Mouse (Mus musculus) granulocyte monocyte progenitor cell, adult 5-6 weeks (primary cell): ENCODE data around the gene Gm43738. TPM values are rescaled to one million over a fixed set of nuclear protein-coding genes. Genes with fewer than 3 reads are reported as not detected.

Experiments
- ATAC-seq: replicated peaks from 2 replicates; pipeline ENCODE4 v1.8.0; 2016; ENCODE audit warnings: mild to moderate bottlenecking, moderate TSS enrichment, inconsistent platforms; ENCODE audit not compliant: poor library complexity, severe bottlenecking
- total RNA-seq, 2 experiments: library from RNA; stranded (forward) in 1 of 2; stranded (reverse) in 1 of 2; fragments of 200-712, 200-1000 nt in 1 of 2; fragments of >200 nt in 1 of 2; fragmentation: Nextera tagmentation in 1 of 2; gene quantifications; 2 replicates each; pipeline ENCODE4 v1.2.3; 2014 to 2017

Gene Gm43738
- total RNA-seq, 2 experiments from 2014 or later, result not detected

DNA sequence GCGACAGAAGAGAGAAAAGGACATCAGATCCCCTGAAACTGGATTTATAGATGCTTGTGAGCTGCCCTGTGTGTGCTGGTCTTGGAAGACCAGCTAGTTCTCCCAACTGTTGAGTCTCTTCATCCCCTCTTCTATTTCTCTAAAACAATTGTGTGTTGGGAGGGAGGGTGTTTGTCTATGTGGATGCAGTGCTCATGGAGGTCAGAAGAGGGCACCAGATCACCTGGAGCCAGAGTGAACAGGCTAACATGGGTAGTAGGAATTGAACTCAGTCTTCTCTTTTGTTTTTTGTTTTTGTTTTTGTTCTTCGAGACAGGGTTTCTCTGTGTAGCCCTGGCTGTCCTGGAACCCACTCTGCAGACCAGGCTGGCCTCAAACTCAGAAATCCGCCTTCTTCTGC lies 42.1 kb downstream of the Gm43738 start:
- peak; percentile 48 for ATAC-seq

- ATAC-seq, result no peak
Observed at GRCm38 (mm10) chr3:89058361-89058760, 42.5 kb downstream of the Gm43738 start.

GRCm38 (mm10) chr3:89043359-89043758 lies 57.5 kb downstream of the Gm43738 start:
- peak; percentile 82 for ATAC-seq

Other genes starting within 250 kb of the Gm43738 start
- 19.9 and 25.5 TPM in 2 replicates for gene Msto1, start 187.1 kb downstream of the Gm43738 start, total RNA-seq (2014; fragmentation: Nextera tagmentation)
- 27.6 and 29.4 TPM in 2 replicates for gene Msto1, start 187.1 kb downstream of the Gm43738 start, total RNA-seq (2017)
- gene Ash1l, start 150.5 kb downstream of the Gm43738 start, total RNA-seq (2014; fragmentation: Nextera tagmentation), result 37.7 and 41.5 TPM in 2 replicates
- 17.0 and 23.5 TPM in 2 replicates for gene Ash1l, start 150.5 kb downstream of the Gm43738 start, total RNA-seq (2017)
- gene Dap3, start 149.9 kb downstream of the Gm43738 start, total RNA-seq (2014; fragmentation: Nextera tagmentation), result 86.8 and 108 TPM in 2 replicates
- gene Dap3, start 149.9 kb downstream of the Gm43738 start, total RNA-seq (2017), result 83.9 and 89.5 TPM in 2 replicates
- gene Rusc1, start 7.8 kb downstream of the Gm43738 start, total RNA-seq (2014; fragmentation: Nextera tagmentation), result 34.0 and 34.2 TPM in 2 replicates
- 11.4 and 19.3 TPM in 2 replicates for gene Rusc1, start 7.8 kb downstream of the Gm43738 start, total RNA-seq (2017)
- 161 and 178 TPM in 2 replicates for gene Fdps, start 860 bp upstream of the Gm43738 start, total RNA-seq (2014; fragmentation: Nextera tagmentation)
- gene Fdps, start 860 bp upstream of the Gm43738 start, total RNA-seq (2017), result 198 and 245 TPM in 2 replicates
- 0.32 TPM in 1 of 2 replicates, not detected in the other for gene Pklr, start 35.0 kb upstream of the Gm43738 start, total RNA-seq (2014; fragmentation: Nextera tagmentation)
- 0.26 and 0.43 TPM in 2 replicates for gene Pklr, start 35.0 kb upstream of the Gm43738 start, total RNA-seq (2017)
- gene Hcn3, start 59.1 kb upstream of the Gm43738 start, total RNA-seq (2014; fragmentation: Nextera tagmentation), result 0.77 TPM in 1 of 2 replicates, not detected in the other
- 0.56 and 0.82 TPM in 2 replicates for gene Hcn3, start 59.1 kb upstream of the Gm43738 start, total RNA-seq (2017)
- gene Clk2, start 63.7 kb upstream of the Gm43738 start, total RNA-seq (2014; fragmentation: Nextera tagmentation), result 74.6 and 80.2 TPM in 2 replicates
- 51.8 and 67.1 TPM in 2 replicates for gene Clk2, start 63.7 kb upstream of the Gm43738 start, total RNA-seq (2017)
- gene Scamp3, start 76.4 kb upstream of the Gm43738 start, total RNA-seq (2014; fragmentation: Nextera tagmentation), result 59.6 and 99.0 TPM in 2 replicates
- 32.9 and 37.2 TPM in 2 replicates for gene Scamp3, start 76.4 kb upstream of the Gm43738 start, total RNA-seq (2017)
- 23.9 and 27.2 TPM in 2 replicates for gene Fam189b, start 82.0 kb upstream of the Gm43738 start, total RNA-seq (2014; fragmentation: Nextera tagmentation)
- 2.5 and 2.9 TPM in 2 replicates for gene Fam189b, start 82.0 kb upstream of the Gm43738 start, total RNA-seq (2017)
- 39.7 and 74.2 TPM in 2 replicates for gene Gba, start 101.8 kb upstream of the Gm43738 start, total RNA-seq (2014; fragmentation: Nextera tagmentation)
- 49.3 and 50.5 TPM in 2 replicates for gene Gba, start 101.8 kb upstream of the Gm43738 start, total RNA-seq (2017)
- not detected in 2 replicates for gene Thbs3, start 114.1 kb upstream of the Gm43738 start, total RNA-seq (2014; fragmentation: Nextera tagmentation)
- 0.13 TPM in 1 of 2 replicates, not detected in the other for gene Thbs3, start 114.1 kb upstream of the Gm43738 start, total RNA-seq (2017)
- gene Mtx1, start 126.0 kb upstream of the Gm43738 start, total RNA-seq (2014; fragmentation: Nextera tagmentation), result 78.6 and 102 TPM in 2 replicates
- gene Mtx1, start 126.0 kb upstream of the Gm43738 start, total RNA-seq (2017), result 76.4 and 114 TPM in 2 replicates
- not detected in 2 replicates for gene Muc1, start 128.0 kb upstream of the Gm43738 start, total RNA-seq (2014; fragmentation: Nextera tagmentation)
- gene Muc1, start 128.0 kb upstream of the Gm43738 start, total RNA-seq (2017), result 0.04 TPM in 1 of 2 replicates, not detected in the other
- gene Krtcap2, start 144.9 kb upstream of the Gm43738 start, total RNA-seq (2014; fragmentation: Nextera tagmentation), result 312 and 315 TPM in 2 replicates
- gene Krtcap2, start 144.9 kb upstream of the Gm43738 start, total RNA-seq (2017), result 376 and 384 TPM in 2 replicates
- gene Trim46, start 145.2 kb upstream of the Gm43738 start, total RNA-seq (2014; fragmentation: Nextera tagmentation), result 3.7 and 6.0 TPM in 2 replicates
- 0.52 and 2.8 TPM in 2 replicates for gene Trim46, start 145.2 kb upstream of the Gm43738 start, total RNA-seq (2017)
- gene Dpm3, start 158.3 kb upstream of the Gm43738 start, total RNA-seq (2014; fragmentation: Nextera tagmentation), result 31.2 and 122 TPM in 2 replicates
- gene Dpm3, start 158.3 kb upstream of the Gm43738 start, total RNA-seq (2017), result 86.0 and 91.7 TPM in 2 replicates
- 55.0 and 80.7 TPM in 2 replicates for gene Slc50a1, start 169.5 kb upstream of the Gm43738 start, total RNA-seq (2014; fragmentation: Nextera tagmentation)
- 62.0 and 65.0 TPM in 2 replicates for gene Slc50a1, start 169.5 kb upstream of the Gm43738 start, total RNA-seq (2017)
- not detected in 2 replicates for gene Efna1, start 180.0 kb upstream of the Gm43738 start, total RNA-seq (2014; fragmentation: Nextera tagmentation)
- gene Efna1, start 180.0 kb upstream of the Gm43738 start, total RNA-seq (2017), result not detected in 2 replicates
- not detected in 2 replicates for gene Efna3, start 221.9 kb upstream of the Gm43738 start, total RNA-seq (2014; fragmentation: Nextera tagmentation)
- gene Efna3, start 221.9 kb upstream of the Gm43738 start, total RNA-seq (2017), result not detected in 2 replicates
- gene Efna4, start 236.9 kb upstream of the Gm43738 start, total RNA-seq (2014; fragmentation: Nextera tagmentation), result 0.66 and 2.1 TPM in 2 replicates
- not detected in 2 replicates for gene Efna4, start 236.9 kb upstream of the Gm43738 start, total RNA-seq (2017)
- gene Adam15, start 248.9 kb upstream of the Gm43738 start, total RNA-seq (2014; fragmentation: Nextera tagmentation), result 42.7 and 80.7 TPM in 2 replicates
- gene Adam15, start 248.9 kb upstream of the Gm43738 start, total RNA-seq (2017), result 34.8 and 44.8 TPM in 2 replicates